Mouse (Mus musculus) ES-E14 (cell line): ENCODE results near the gene Kirrel.

Source experiments
- CHD2 ChIP-seq: IDR thresholded peaks from 2 replicates; pipeline ENCODE4 v1.6.1; 2014; ENCODE audit warnings: mild to moderate bottlenecking, low read depth, low read length, inconsistent platforms
- MAFK ChIP-seq: IDR thresholded peaks from 2 replicates; pipeline ENCODE4 v1.6.1; 2014; ENCODE audit warnings: mild to moderate bottlenecking, low read depth, low read length, inconsistent platforms; ENCODE audit not compliant: insufficient read depth
- ZC3H11A ChIP-seq: IDR thresholded peaks from 2 replicates; pipeline ENCODE4 v1.6.1; 2012; ENCODE audit warnings: low read depth, mild to moderate bottlenecking, inconsistent platforms, low read length, borderline replicate concordance
- ZNF384 ChIP-seq: IDR thresholded peaks from 2 replicates; pipeline ENCODE4 v1.6.1; 2012; ENCODE audit warnings: low read depth, low read length, inconsistent platforms

- no peak for TF ChIP-seq ZNF384
- no peak for TF ChIP-seq ZC3H11A
- TF ChIP-seq MAFK, result no peak
- no peak for TF ChIP-seq CHD2
Measured at GRCm38 (mm10) chr3:87176687-87177086, 2.1 kb upstream of the Kirrel start.
